Mouse (Mus musculus) hindbrain, embryonic 11.5 days (tissue): ENCODE data around the gene Creb3. TPM values are rescaled to one million over a fixed set of nuclear protein-coding genes. Genes with fewer than 3 reads are reported as not detected.
"Not testable (repeated sequence)": the region's sequence is repeated elsewhere in the genome, so short reads cannot be mapped to it uniquely, and the experiment has no call there.

Experiments used
- ATAC-seq: fragments of 200-750 bp; cut with Nextera tagmentation; 2 replicates; pipeline ENCODE4 v1.8.0; 2017; ENCODE audit warnings: mild to moderate bottlenecking, moderate TSS enrichment, moderate library complexity; ENCODE audit not compliant: low FRiP score
- DNase-seq: peaks from one replicate; pipeline ENCODE4 v3.0.0-alpha.2; 2015; ENCODE audit warnings: low spot score
- H3K27ac ChIP-seq: fragments of 300-500 bp; sonication (generic); 2 replicates; pipeline ENCODE4 v1.5.1; 2014; ENCODE audit warnings: mild to moderate bottlenecking, low read depth, low read length
- H3K27me3 ChIP-seq: fragments of 300-500 bp; sonication (generic); 2 replicates; pipeline ENCODE4 v1.6.1; 2014; ENCODE audit warnings: mild to moderate bottlenecking, low read length, moderate library complexity, mixed read lengths; ENCODE audit not compliant: control insufficient read depth, insufficient read depth
- H3K36me3 ChIP-seq: fragments of 300-500 bp; sonication (generic); 2 replicates; pipeline ENCODE4 v1.6.1; 2014; ENCODE audit warnings: mild to moderate bottlenecking, low read length, moderate library complexity, mixed read lengths; ENCODE audit not compliant: control insufficient read depth, insufficient read depth
- H3K4me1 ChIP-seq: fragments of 300-500 bp; sonication (generic); replicated peaks from 2 replicates; pipeline ENCODE4 v1.6.1; 2014; ENCODE audit warnings: low read length, mixed read lengths; ENCODE audit not compliant: control insufficient read depth, insufficient read depth
- H3K4me2 ChIP-seq: fragments of 300-500 bp; sonication (generic); replicated peaks from 2 replicates; pipeline ENCODE4 v1.6.1; 2014; ENCODE audit warnings: mild to moderate bottlenecking, low read depth, low read length
- H3K4me3 ChIP-seq: fragments of 300-500 bp; sonication (generic); 2 replicates; pipeline ENCODE4 v1.5.1; 2014; ENCODE audit warnings: low read depth, low read length
- H3K9ac ChIP-seq: fragments of 300-500 bp; sonication (generic); 2 replicates; pipeline ENCODE4 v1.6.1; 2014; ENCODE audit warnings: low read depth, low read length
- H3K9me3 ChIP-seq: fragments of 300-500 bp; sonication (generic); 2 replicates; pipeline ENCODE4 v1.6.1; 2016; ENCODE audit warnings: low read length; ENCODE audit not compliant: control insufficient read depth
- WGBS: fragments of 180-500 bp; shearing (Covaris S2); extraction: QIAGEN DNeasy Blood & Tissue Kit; methylation state at CpG from one replicate; pipeline ENCODE4 v1.1.7; 2014; 5-methylcytosine and 5-hydroxymethylcytosine counted together
- polyA plus RNA-seq: library from polyadenylated mRNA; unstranded; fragments of >200 nt; fragmentation: Nextera tagmentation; extraction: Ambion mirVana; gene quantifications from 2 replicates; pipeline ENCODE4 v1.2.1, GENCODE M21; 2014

The Creb3 gene
- polyA plus RNA-seq, 1 experiment from 2014 or later = 60.3 TPM

DNA sequence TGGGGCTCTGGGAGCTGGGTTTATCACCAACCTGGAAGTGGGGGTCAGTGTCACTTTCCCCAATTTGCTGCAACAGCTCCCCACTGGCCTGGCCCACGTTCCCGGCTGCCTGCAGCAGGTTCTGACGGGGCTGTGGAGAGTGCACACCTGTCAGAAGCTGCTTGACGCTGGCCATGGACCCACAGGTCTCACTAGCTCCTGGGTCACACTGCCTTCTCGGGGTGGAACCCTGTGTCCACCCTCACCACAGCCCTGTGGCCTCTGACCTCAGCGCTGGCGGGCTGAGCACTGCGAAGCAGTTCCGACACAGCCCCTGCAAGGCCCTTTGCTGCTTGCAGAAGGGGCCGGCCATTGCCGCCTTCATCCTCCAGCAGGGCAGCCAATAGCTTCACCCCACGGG, 13.1 kb upstream of the Creb3 start:
- H3K9ac ChIP-seq = no peak overlapping the region
- DNase-seq (no peak), ATAC-seq (no peak)
- H3K4me1 ChIP-seq = no peaks in the 10 kb centered on the region
- H3K4me2 ChIP-seq = no peak overlapping the region
- H3K4me3 ChIP-seq = no peak overlapping the region
- no peak overlapping the region for H3K27ac ChIP-seq
- H3K27me3 ChIP-seq = no peaks in the 10 kb centered on the region
- WGBS = 93% methylated on average over 12 of the region's 12 CpGs
- H3K9me3 ChIP-seq = no peaks in the 10 kb centered on the region; the same call in 1 of the 2 replicates
- peaks cover 31% of the 10 kb centered on the region for H3K36me3 ChIP-seq

DNA sequence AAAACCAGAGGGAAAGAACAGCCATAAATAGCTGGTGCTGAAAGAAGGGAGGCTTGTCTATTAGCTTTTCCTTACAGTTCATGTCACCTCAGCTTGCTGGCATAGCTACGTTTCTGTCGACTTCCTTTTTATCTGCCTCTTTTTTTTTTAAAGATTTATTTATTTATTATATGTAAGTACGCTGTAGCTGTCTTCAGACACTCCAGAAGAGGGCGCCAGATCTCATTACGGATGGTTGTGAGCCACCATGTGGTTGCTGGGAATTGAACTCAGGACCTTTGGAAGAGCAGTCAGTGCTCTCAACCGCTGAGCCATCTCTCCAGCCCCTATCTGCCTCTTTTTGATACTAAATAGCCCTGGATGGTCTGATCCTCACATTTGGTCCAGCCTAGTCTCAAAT, 10.3 kb upstream of the Creb3 start:
- peaks cover 29% of the 10 kb centered on the region for H3K36me3 ChIP-seq
- ATAC-seq, H3K27me3 ChIP-seq, H3K4me2 ChIP-seq, H3K9ac ChIP-seq, H3K4me1 ChIP-seq, H3K4me3 ChIP-seq, H3K9me3 ChIP-seq, H3K27ac ChIP-seq, DNase-seq: not testable (repeated sequence)
- WGBS = 92% methylated on average over 6 of the region's 6 CpGs

DNA sequence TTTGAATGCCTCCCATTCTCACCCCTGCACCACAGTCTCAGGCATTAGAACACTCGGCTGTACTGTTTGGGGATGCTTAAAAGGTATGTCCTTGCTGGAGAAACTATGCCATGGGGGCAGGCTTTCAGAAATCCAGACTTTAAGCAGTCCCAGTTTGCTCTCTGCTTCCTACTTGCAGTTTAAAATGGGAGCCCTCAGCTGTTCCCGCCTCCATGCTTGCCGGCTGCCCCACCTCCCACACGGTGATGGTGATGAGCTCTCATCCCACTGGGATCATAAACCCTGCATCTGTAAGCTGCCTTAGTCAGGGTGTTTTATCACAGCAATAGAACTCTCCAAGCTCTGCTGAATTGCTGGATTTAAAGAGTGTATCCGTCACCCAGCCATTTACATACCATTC, 9.7 kb upstream of the Creb3 start:
- DNase-seq (no peak), ATAC-seq (no peak)
- H3K4me1 ChIP-seq = no peaks in the 10 kb centered on the region
- no peaks in the 10 kb centered on the region; the same call in 1 of the 2 replicates for H3K9me3 ChIP-seq
- no peak overlapping the region for H3K4me3 ChIP-seq
- peaks cover 26% of the 10 kb centered on the region for H3K36me3 ChIP-seq
- H3K27ac ChIP-seq = no peak overlapping the region
- WGBS = 97% methylated on average over 5 of the region's 5 CpGs
- no peak overlapping the region for H3K4me2 ChIP-seq
- H3K27me3 ChIP-seq = no peaks in the 10 kb centered on the region
- no peak overlapping the region for H3K9ac ChIP-seq

DNA sequence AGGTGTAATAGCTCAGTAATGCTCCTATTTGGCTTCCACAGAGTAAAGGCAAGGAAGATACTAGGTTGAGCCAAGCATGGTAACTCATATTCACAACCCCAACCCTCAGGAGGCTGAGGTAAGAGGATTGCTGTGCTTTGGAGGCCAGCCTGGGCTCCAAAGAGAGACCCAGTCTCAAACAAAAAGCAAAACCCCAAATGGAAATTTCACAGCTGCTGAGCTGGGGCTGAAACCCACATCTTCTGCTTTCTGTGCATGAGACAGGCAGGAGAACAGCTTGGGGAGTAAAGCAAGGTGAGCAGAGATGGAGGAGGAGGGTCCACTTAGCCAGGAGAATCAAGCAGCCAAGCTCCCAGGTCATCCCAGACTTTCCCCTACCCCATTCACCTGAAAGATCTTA, 8.2 kb upstream of the Creb3 start:
- ATAC-seq (no peak), DNase-seq (no peak)
- Histone ChIP-seq H3K4me2 (no peak overlapping the region), H3K9ac (no peak overlapping the region), H3K36me3 (peaks cover 24% of the 10 kb centered on the region), H3K4me3 (no peak overlapping the region), H3K9me3 (no peaks in the 10 kb centered on the region; the same call in 1 of the 2 replicates), H3K27me3 (no peaks in the 10 kb centered on the region), H3K4me1 (peaks cover 7% of the 10 kb centered on the region; the same call in 1 of the 2 replicates), H3K27ac (no peak overlapping the region)

DNA sequence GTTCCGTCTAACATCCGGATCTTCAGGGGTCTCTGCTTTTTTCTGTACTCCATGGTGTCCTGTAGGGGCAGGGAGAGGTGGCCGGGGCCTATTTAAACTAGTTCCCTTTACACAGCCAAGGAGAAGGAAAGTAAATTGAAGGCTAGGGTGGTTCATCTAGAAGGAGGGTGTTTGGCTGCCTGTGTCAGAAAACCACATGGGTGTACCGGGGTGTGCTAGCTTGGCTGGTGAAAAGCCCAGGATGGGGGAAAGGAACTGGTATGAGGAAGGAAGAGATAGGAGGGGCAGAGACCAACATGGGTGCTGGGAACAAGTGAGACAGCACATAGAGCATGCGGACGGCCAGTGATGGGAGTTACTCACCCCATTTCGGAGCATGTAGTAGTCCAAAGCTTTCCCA, 6.2 kb upstream of the Creb3 start:
- no peak for DNase-seq
- no peak overlapping the region for H3K27ac ChIP-seq
- no peak overlapping the region for H3K4me3 ChIP-seq
- 94% methylated on average over 7 of the region's 7 CpGs for WGBS
- no peak overlapping the region for H3K4me2 ChIP-seq
- H3K27me3 ChIP-seq = no peaks in the 10 kb centered on the region
- ATAC-seq = no peak
- H3K4me1 ChIP-seq = peaks cover 19% of the 10 kb centered on the region
- peaks cover 21% of the 10 kb centered on the region for H3K36me3 ChIP-seq
- H3K9ac ChIP-seq = no peak overlapping the region
- H3K9me3 ChIP-seq = no peaks in the 10 kb centered on the region; the same call in 1 of the 2 replicates

DNA sequence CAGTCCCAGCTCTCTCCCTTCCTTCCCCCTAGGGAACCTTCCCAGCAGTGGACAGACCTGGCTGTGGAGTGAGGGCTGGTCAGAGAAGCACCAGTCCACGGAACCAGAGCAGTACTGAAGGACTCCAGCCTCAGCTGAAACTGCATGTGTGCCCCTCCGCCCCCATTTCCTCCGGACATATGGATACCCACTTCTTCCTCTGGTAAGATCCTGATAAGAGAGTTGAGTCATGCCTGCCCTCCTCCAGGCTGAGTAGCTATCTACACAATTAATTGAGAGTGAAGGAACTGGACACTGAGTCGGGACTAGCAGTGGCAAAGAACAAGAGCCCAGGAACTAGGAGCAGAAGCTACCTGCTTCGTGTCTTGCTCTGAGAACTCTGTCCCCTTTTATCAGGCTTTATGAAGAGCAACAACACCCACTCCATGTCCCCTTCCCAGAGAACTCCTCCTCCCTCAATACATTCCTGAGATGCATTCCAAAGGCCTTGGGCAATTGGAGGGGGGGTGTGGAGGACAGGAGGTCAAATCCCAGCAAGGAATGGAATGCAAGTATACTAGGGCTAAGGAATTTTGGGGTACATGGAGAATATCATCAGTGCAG, 4.0 kb upstream of the Creb3 start:
- no peak overlapping the region for H3K4me3 ChIP-seq
- 0 out of 2 replicates have a peak overlapping the region, but pooled peaks have one; percentile 4 for H3K9ac ChIP-seq
- H3K36me3 ChIP-seq = peaks cover 11% of the 10 kb centered on the region
- H3K27me3 ChIP-seq = no peaks in the 10 kb centered on the region
- H3K9me3 ChIP-seq = no peaks in the 10 kb centered on the region
- DNase-seq (no peak), ATAC-seq (no peak)
- H3K4me2 ChIP-seq = peak overlapping the region; percentile 27
- H3K27ac ChIP-seq = 0 out of 2 replicates have a peak overlapping the region, but pooled peaks have one; percentile 53
- peaks cover 22% of the 10 kb centered on the region for H3K4me1 ChIP-seq
- WGBS = 45% methylated on average over 5 of the region's 5 CpGs

DNA sequence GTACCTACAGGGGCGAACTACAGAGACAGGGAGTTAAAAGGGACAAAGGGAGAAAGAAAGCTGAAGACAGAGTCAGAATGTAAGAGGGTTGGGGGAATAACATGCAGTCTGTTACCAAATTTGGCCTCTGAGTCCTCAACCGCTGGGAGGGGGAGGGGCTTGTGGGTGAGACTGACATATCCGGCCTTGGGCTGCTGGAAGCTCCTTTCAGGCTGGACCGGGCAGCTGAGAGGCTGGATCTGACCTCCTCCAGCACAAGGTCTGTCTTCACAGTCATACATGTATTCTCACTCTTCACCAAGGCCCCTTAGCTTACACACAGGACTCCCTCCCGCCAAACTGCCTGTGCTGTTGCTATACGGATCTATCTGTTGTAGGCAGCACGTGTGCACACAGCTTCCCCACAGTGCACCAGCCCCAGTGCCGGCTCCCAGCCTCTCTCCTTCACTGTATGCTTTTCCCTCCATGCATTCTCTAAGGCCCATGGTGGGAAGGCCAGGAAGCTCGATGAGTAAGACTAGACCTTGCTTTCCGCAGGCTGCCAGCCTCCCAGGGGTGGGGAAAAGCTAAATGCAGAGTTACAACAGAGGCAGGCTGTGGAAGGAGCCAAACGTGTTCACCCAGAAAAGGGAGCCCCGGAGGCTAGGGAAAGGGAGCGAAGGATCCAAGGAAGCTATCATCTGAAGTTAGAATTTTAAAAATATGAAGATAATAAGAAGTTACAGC, 3.3 kb upstream of the Creb3 start:
- H3K4me3 ChIP-seq = peak overlapping the region; percentile 8; the same call in 1 of the 2 replicates
- no peaks in the 10 kb centered on the region for H3K27me3 ChIP-seq
- peaks cover 7% of the 10 kb centered on the region; the same call in 1 of the 2 replicates for H3K36me3 ChIP-seq
- peaks cover 24% of the 10 kb centered on the region for H3K4me1 ChIP-seq
- DNase-seq (peak; percentile 61), ATAC-seq (no peak)
- WGBS = 20% methylated on average over 13 of the region's 13 CpGs
- H3K9me3 ChIP-seq = no peaks in the 10 kb centered on the region
- H3K9ac ChIP-seq = 0 out of 2 replicates have a peak overlapping the region, but pooled peaks have one; percentile 4
- peak overlapping the region; percentile 53; the same call in 1 of the 2 replicates for H3K27ac ChIP-seq
- H3K4me2 ChIP-seq = peak overlapping the region; percentile 27

DNA sequence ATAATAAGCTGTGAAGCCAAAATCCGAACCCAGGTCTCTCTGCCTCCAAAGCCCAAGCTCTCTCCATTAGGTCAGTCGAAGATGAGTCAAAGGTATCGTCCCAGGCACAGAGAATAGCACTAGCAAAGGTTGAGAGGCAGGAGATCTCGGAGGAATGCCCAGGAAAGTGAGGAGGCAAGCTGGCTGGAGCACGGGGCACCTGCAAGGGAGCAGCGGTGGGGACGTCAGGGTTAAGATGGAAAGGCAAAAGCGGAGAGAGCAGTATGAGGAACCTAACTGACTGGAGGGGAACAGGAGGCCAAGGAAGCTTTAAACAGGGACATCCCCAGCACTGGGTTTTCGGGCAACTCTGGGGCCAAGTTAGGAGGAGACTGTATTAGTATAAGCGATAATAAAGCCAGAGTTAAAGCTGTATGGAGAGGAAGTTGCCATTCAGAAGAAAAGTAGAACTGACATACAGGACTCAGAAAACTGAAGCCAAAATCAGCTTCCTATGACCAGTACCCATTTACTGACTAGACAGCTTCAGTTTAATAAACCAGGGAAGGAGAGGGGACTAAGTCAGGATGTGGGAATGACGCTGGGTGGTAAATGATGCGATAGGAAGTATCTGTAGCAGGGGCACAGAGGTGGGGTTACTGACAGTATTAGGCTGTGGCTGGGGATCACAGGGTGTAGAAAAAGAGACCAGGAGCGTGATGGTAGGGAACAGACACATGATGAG, 2.5 kb upstream of the Creb3 start:
- H3K27ac ChIP-seq = no peak overlapping the region
- 80% methylated on average over 13 of the region's 13 CpGs for WGBS
- peak overlapping the region; percentile 11; the same call in 1 of the 2 replicates for H3K4me2 ChIP-seq
- no peaks in the 10 kb centered on the region for H3K9me3 ChIP-seq
- ATAC-seq (no peak), DNase-seq (no peak)
- no peaks in the 10 kb centered on the region for H3K27me3 ChIP-seq
- H3K4me1 ChIP-seq = peaks cover 24% of the 10 kb centered on the region
- no peak overlapping the region; the same call in 1 of the 2 replicates for H3K9ac ChIP-seq
- peaks cover 6% of the 10 kb centered on the region; the same call in 1 of the 2 replicates for H3K36me3 ChIP-seq
- H3K4me3 ChIP-seq = no peak overlapping the region; the same call in 1 of the 2 replicates
